Mouse (Mus musculus): ENCODE results near the gene Gm3173. TPM values are rescaled to one million over a fixed set of nuclear protein-coding genes. Genes with fewer than 3 reads are reported as not detected.
"Not testable (repeated sequence)": the region's sequence is repeated elsewhere in the genome, so short reads cannot be mapped to it uniquely, and the experiment has no call there.

Gm3173 gene
- not detected for total RNA-seq (2021)
- long read RNA-seq, experiment 1, partial matches to known transcripts: 0 of 1 reads
- long read RNA-seq, experiment 1, other reads (novel, unspliced or antisense): 1 of 1 reads
- long read RNA-seq, experiment 2, partial matches to known transcripts: 0 of 1 reads
- long read RNA-seq, experiment 2, other reads (novel, unspliced or antisense): 1 of 1 reads

DNA sequence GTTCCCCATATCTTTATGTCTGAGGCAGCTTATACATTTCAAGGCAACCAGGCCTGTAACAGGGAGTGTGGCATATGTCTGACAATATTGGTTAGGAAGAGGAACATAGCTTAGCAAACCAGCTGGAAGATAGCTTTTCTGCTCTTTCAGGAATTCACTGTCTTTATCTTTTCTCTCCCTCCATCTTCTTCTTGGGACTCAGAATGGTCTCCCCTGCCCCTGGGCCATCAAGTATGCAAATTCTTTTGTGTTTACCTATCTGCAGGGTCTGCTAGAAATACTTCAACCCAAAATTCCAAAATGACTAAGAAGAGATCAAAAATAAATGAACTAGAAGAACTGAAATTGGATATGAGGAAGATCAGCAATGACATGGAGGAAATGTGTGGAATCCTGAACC is at the start of gene Gm3173:
TSS of gene Gm3173 (plus strand) at position 301 of the 400 bp plus-strand sequence.
- not testable (repeated sequence) for DNase-seq (ENCODE audit: low spot score in 2 of 2)

DNA sequence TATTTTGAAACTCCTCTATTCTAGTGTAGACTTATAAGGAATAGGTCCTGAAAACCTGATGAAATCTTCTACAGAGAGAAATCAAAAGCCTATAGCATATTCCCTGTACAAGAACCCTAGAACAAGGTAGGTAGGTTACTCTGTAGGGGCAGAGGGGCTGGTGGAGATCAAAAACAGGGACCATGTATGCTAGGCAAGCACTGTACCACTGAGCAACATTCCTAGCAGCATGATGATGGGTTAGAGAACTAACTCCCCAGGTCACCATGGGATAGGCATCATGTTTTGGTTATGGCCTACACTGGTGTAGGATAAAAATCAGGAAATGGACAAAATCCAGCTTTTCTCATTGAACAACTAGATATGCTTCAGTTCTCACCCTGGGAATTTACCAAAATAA is 45.2 kb upstream of the Gm3173 start:
- not testable (repeated sequence) for DNase-seq (ENCODE audit: low spot score in 2 of 2)

DNA sequence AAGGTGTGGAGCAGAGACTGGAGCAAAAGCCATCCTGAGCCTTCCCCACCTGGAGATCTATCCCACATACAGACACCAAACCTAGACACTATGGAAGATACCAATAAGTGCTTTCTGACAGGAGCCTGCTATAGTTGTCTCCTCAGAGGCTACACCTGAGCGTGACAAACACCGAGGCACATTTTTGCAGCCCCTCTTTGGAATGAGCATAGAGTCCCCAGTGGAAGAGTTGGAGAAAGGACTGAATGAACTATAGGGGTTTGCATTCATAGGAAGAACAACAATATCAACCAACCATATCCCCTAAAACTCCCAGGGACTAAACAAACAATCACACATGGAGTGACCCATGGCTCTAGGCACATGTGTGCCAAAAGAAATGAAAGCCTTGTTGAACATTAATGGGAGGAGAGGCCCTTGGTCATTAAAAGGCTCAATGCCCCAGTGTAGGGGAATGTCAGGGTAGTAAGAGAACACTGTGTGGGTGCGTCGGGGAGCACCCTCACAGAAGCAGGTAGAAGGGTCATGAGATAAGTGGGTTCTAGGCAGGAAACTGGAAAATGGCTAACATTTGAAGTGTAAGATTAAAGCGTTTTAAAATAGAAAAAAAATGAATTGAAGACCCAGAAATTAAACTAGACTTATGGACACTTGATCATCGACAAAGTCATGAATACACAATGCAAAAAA is 37.8 kb upstream of the Gm3173 start:
- not testable (repeated sequence) for DNase-seq (ENCODE audit: low spot score in 2 of 2)

DNA sequence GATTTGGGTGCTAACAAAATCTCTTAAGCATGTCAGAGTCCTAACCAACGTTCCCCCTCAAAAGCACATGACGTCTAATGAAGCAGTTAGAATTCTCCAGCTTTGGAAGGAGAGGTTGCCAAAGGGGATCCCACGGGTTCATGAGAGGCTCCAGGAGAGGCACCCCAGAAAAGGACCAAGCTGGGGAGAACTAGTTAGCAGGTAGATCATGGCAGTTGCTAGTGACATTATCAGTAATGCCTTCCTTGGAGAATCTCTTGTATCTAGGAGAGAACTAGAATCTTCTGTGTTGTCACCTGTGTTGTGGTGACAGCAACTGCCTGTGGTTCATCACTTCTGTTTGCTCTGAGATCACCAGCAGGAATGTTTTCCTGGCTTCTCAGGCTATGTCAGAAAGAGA is 33.6 kb upstream of the Gm3173 start, which contains the start of gene Gm3159:
TSS of gene Gm3159 (plus strand) at position 301 of the 400 bp plus-strand sequence.
- DNase-seq (ENCODE audit: low spot score in 2 of 2): not testable (repeated sequence)

DNA sequence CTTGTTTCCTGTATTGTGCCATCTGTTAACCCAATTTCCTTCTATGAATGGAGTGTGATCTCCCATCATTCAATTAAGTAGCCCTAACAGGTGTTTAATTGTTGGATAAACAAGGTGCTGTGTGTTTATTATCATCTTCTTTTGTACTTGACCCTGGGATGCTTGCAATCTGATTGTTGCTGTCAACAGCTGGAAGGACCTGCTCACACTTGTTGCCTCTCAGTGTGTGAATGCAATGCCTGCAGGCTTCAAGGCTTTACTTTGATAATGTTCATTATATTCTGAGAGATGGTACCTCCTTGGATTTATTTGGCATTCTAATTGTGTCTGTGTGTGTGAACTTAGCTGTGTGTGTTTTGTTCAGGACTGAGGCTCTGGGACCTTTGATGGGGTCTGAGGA is 32.2 kb upstream of the Gm3173 start:
- not testable (repeated sequence) for DNase-seq (ENCODE audit: low spot score in 2 of 2)

DNA sequence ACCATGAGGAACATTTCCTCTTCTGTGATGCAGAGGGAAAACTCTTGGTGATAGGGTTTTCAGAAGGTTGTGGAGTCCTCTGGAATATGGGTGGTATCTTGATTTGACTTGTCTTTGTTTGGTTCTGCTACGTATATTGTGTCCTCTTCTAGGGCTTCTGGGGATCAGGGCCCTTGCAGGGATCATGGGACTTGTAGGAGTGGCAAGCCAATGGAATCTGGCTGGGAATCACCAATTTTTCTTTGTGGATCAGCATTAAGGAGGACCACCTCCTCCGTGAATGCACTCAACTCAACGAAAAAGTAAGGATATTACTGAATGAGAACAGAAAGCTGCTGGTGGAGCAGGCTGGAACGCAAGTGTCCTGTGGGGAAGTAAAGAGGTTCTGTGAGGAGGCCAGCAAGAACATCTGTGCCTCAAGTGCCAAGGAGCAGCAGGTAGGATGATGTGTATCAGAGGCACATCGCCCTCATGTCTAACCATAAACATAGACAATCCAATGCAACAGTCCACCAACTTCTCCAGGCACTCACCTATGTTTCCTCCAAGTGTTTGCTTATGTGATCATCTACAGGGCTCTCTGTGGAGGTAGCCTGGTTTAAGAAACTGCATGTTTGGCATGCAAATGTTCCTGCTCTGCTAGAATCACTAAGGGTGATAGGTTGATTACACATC is 30.5 kb upstream of the Gm3173 start:
- DNase-seq (ENCODE audit: low spot score in 2 of 2): not testable (repeated sequence)

DNA sequence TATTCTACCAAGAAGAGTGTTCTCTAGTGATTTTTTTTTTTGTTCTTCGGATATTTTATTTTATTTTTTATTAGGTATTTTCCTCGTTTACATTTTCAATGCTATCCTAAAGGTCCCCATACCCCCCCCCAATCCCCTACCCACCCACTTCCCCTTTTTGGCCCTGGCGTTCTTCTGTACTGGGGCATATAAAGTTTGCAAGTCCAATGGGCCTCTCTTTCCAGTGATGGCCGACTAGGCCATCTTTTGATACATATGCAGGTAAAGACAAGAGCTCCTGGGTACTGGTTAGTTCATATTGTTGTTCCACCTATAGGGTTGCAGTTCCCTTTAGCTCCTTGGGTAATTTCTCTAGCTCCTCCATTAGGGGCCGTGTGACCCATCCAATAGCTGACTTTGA is 29.5 kb upstream of the Gm3173 start:
- DNase-seq (ENCODE audit: low spot score in 2 of 2): not testable (repeated sequence)

DNA sequence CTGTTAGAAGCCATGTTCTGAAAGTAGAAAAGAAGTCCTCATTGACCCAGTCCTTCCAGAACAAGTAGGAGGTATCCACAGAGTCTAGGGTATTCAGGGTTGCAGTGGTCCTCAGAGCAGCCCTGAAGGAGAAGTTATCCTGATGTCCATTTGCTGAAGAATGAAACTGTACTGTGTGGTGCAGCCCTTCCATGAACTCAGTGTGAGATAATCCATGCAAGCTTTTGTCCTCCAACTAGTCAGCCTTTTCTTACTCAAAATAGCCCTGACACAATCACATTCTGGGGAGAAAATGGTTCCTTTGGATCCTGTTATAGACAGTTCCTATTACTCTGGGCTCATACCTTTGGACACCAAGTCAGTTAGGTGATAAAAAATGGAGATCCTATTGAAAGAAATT is 27.0 kb upstream of the Gm3173 start:
- not testable (repeated sequence) for DNase-seq (ENCODE audit: low spot score in 2 of 2)

DNA sequence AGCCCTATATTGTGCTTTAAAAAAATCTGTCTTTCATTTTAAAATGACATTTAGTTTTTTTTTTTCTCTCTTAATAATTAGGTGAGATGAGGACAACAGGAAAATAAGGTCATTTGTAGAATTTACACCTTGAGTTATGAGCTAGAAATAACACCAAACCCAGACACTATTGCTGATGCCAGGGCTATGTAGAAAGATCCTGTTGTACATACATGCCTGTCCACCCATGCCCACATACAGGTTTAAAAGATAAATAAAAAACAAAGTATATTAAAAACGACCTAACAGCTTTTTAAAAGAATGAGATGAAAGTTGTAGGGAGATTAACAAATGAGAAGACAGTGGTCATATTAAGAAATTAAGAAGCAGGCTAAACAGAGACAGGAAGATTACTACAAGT is 20.9 kb upstream of the Gm3173 start:
- not testable (repeated sequence) for DNase-seq (ENCODE audit: low spot score in 2 of 2)

DNA sequence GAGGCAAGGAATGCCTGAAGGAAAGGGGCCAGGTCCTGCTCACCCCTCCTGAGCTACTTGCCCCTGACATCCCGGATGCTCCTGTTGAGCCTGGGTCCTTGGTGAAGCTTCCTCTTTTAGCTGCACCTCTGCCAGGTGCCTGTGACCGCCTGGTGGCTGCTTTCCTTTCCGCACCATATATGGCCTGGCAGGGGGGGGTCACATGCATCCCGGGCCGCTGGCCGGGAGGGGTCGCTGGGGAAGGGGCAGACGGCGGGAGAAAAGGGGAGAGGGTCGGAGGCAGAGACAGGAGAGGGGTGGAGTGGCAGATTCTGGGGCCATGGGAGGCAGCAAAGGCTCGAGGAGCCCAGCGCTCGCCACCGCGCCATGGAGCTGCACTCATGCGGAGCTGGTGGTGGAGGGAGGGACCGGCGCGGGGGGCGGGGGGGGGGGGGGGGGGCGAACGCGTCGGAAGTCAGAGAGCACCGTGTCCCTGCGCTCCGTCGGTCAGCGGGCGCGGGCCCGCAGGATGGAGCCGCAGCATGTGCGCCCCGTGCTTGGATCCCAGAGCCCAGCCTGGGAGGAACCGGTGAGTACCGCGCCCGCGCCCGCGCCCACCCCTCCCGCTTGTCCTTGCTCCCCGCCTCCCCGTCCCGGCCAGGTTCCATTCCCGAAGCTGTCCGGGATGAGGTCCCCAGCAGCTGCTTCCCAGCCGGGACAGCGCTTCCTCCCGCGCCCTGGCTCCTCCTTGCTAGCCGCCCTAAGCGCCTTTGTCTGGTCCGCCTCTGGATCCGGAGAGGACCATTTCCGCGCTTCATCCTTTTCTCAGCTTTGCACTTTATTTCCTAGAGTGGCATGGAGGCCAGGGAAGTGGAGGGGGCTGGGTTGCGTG is 15.6 kb upstream of the Gm3173 start, which contains the start of gene Gm3164:
TSS of gene Gm3164 (plus strand) at position 484 of the 871 bp plus-strand sequence.
- peak in 1 of 2 experiments; percentile 17 for DNase-seq (ENCODE audit: low spot score in 2 of 2)

DNA sequence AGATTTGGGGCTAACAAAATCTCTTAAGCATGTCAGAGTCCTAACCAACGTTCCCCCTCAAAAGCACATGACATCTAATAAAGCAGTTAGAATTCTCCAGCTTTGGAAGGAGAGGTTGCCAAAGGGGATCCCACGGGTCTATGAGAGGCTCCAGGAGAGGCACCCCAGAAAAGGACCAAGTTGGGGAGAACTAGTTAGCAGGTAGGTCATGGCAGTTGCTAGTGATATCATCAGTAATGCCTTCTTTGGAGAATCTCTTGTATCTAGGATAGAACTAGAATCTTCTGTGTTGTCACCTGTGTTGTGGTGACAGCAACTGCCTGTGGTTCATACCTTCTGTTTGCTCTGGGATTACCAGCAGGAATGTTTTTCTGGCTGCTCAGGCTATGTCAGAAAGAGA is 50.7 kb downstream of the Gm3173 start, which contains the start of gene Gm3182:
TSS of gene Gm3182 (plus strand) at position 301 of the 400 bp plus-strand sequence.
- DNase-seq (ENCODE audit: low spot score in 2 of 2): not testable (repeated sequence)

DNA sequence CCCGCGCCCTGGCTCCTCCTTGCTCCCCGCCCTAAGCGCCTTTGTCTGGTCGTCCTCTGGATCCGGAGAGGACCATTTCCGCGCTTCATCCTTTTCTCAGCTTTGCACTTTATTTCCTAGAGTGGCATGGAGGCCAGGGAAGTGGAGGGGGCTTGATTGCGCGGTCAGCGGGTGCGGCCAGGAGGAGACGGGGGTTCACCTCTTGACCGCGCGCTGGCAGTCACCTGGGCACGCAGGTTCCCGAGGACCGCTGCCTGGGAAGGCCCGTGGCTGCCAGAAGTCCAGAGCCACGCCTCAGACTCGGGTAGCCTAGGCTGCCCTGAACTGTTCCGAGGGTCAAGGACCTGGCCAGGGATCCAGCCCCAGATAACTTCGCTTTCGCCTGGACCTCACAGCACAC is 68.6 kb downstream of the Gm3173 start:
- not testable (repeated sequence) for DNase-seq (ENCODE audit: low spot score in 2 of 2)

DNA sequence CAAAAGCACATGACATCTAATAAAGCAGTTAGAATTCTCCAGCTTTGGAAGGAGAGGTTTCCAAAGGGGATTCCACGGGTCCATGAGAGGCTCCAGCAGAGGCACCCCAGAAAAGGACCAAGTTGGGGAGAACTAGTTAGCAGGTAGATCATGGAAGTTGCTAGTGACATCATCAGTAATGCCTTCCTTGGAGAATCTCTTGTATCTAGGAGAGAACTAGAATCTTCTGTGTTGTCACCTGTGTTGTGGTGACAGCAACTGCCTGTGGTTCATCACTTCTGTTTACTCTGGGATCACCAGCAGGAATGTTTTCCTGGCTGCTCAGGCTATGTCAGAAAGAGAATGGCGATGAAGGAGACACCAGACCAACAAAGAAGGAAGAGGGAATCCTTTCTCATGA is 124.3 kb downstream of the Gm3173 start, which contains the start of gene Gm3047:
TSS of gene Gm3047 (plus strand) at position 301 of the 400 bp plus-strand sequence.
- not testable (repeated sequence) for DNase-seq (ENCODE audit: low spot score in 2 of 2)

Other genes with a start within 250 kb of the Gm3173 start
- not detected for gene Gm2974, start 248.4 kb upstream of the Gm3173 start, total RNA-seq (2021)
- not detected for gene Gm3138, start 181.4 kb upstream of the Gm3173 start, total RNA-seq (2021)
- not detected for gene Gm3149, start 113.7 kb upstream of the Gm3173 start, total RNA-seq (2021)
- under 1 TPM; 0.34 TPM for gene 2610042L04Rik, start 96.2 kb upstream of the Gm3173 start, total RNA-seq (2021)
- not detected for gene Gm3159, start 33.5 kb upstream of the Gm3173 start, total RNA-seq (2021)
- not detected for gene Gm3164, start 15.5 kb upstream of the Gm3173 start, total RNA-seq (2021)
- gene Gm3182, start 50.8 kb downstream of the Gm3173 start, total RNA-seq (2021): not detected
- gene Gm3047, start 124.4 kb downstream of the Gm3173 start, total RNA-seq (2021): not detected
- gene Gm8159, start 201.4 kb downstream of the Gm3173 start, total RNA-seq (2021): not detected
- not detected for gene Gm3239, start 233.2 kb downstream of the Gm3173 start, total RNA-seq (2021)